Mouse (Mus musculus): ENCODE measurements around the gene Tmem145. TPM values are rescaled to one million over a fixed set of nuclear protein-coding genes. Genes with fewer than 3 reads are reported as not detected.
"Not testable (repeated sequence)": the region's sequence is repeated elsewhere in the genome, so short reads cannot be mapped to it uniquely, and the experiment has no call there.

Tmem145 gene
- polyA plus RNA-seq, 1 experiment from 2014 or later = 24.3 TPM

DNA sequence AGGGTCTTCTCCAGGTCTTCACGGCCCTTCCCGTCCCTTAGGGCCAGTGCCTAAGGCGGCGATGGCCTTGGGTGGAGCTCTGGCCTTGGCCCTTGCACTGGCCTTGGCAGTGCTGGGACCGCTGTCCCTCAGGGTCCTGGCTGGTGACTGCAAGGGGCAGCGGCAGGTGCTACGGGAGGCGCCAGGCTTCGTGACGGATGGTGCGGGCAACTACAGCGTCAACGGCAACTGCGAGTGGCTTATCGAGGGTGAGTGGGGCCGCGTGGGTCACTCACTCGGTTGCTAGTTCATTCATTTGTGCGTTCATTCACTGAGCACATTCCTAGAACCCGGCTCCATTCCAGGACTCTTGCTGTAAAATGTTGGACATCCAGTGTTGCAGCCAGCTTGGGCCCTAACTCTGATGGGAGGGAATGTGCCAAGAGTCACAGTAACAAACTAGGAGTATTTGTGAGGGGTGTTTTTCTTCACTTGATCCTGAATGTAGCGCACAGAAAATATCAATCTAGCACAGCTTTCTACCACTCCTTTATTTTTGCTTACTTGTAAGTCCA lies 11.6 kb downstream of the Tmem145 start:
- H3K9ac ChIP-seq = peak overlapping the region; percentile 85
- no peaks in the 10 kb centered on the region for H3K9me3 ChIP-seq (replicated peaks)
- H3K27me3 ChIP-seq = peaks cover 33% of the 10 kb centered on the region
- peak overlapping the region; percentile 92 for H3K4me2 ChIP-seq (replicated peaks)
- ATAC-seq (ENCODE audit: low FRiP score) = no peak
- peak overlapping the region; percentile 87 for H3K27ac ChIP-seq
- H3K4me1 ChIP-seq = peaks cover 37% of the 10 kb centered on the region
- no peaks in the 10 kb centered on the region for H3K36me3 ChIP-seq
- H3K4me3 ChIP-seq = peak overlapping the region; percentile 51
- WGBS = 16% methylated on average over 21 of the region's 21 CpGs

DNA sequence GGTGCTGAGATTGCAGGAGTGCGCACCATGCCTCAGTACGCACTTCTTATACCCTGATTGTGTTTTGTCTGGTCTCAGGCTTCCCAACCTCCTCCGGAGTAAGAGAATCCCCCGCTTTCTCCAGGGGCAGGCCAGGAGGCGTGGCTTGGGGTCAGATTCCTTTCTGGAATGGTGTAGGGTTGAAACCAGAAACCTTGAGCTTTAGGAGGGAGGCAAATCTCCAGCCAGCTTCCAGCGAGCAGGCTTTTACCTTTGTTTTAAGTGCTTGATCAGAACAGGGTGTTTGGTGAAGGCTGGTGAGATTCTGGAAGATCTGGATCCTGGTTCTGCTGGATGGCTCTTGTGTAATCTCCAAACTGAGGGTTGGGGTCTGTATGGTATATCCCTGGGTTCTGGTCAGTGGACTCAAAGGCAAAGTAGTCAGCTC lies 16.2 kb downstream of the Tmem145 start:
- H3K9me3 ChIP-seq (replicated peaks) = no peaks in the 10 kb centered on the region
- H3K4me3 ChIP-seq = no peak overlapping the region
- WGBS = 8% methylated on average over 6 of the region's 6 CpGs
- H3K36me3 ChIP-seq = 0 out of 2 replicates have a peak, but pooled peaks cover 4% of the 10 kb centered on the region
- H3K4me2 ChIP-seq (replicated peaks) = peak overlapping the region; percentile 23; the same call in 1 of the 2 replicates
- no peaks in the 10 kb centered on the region for H3K27me3 ChIP-seq
- ATAC-seq (ENCODE audit: low FRiP score) = no peak
- H3K9ac ChIP-seq = 0 out of 2 replicates have a peak overlapping the region, but pooled peaks have one; percentile 2
- H3K27ac ChIP-seq = peak overlapping the region; percentile 56
- H3K4me1 ChIP-seq = peaks cover 20% of the 10 kb centered on the region

DNA sequence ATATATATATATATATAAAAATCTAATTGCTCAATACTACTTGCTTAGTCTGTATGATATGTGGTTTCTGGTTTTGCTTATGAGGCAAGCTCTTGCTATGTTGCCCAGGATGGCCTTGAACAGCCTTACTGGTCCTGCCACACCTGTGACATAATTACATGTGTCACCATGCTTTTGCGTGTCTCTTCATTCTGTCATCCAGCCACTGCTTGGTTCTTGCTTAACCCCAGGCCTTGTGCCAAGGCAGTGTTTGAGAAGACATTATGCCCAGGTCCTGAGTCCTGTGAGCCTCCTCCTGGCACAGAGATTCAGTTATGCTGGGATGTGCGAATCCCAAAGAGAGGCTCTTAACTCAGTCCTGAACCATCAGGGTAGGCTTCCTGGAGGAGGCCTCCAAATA lies 17.3 kb downstream of the Tmem145 start:
- H3K36me3 ChIP-seq = peaks cover 14% of the 10 kb centered on the region
- ATAC-seq (ENCODE audit: low FRiP score) = no peak
- H3K4me2 ChIP-seq (replicated peaks) = no peak overlapping the region
- H3K4me1 ChIP-seq = peaks cover 13% of the 10 kb centered on the region
- no peak overlapping the region for H3K27ac ChIP-seq
- no peaks in the 10 kb centered on the region for H3K27me3 ChIP-seq
- 82% methylated on average over 2 of the region's 2 CpGs for WGBS
- no peak overlapping the region for H3K9ac ChIP-seq
- H3K9me3 ChIP-seq (replicated peaks) = no peaks in the 10 kb centered on the region
- no peak overlapping the region for H3K4me3 ChIP-seq

DNA sequence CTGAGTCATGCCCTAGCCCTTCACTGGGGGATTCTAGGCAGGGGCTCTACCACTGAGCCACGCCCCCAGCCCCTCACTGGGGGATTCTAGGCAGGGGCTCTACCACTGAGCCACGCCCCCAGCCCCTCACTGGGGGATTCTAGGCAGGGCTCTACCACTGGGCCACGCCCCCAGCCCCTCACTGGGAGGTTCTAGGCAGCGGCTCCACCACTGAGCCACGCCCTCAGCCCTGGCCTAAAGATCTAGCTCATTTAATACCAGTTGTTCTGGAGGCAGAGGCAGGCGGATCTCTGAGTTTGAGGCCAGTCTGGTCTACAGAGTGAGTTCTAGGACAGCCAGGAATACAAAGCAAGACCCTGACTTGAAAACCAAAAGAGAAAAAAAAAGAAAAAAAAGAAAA lies 19.5 kb downstream of the Tmem145 start:
- not testable (repeated sequence) for H3K27ac ChIP-seq; ATAC-seq (ENCODE audit: low FRiP score); H3K4me2 ChIP-seq (replicated peaks); H3K27me3 ChIP-seq; H3K9ac ChIP-seq; H3K4me3 ChIP-seq; H3K9me3 ChIP-seq (replicated peaks)
- 93% methylated on average over 6 of the region's 6 CpGs for WGBS
- Histone ChIP-seq H3K4me1 (peaks cover 13% of the 10 kb centered on the region), H3K36me3 (peaks cover 29% of the 10 kb centered on the region)

DNA sequence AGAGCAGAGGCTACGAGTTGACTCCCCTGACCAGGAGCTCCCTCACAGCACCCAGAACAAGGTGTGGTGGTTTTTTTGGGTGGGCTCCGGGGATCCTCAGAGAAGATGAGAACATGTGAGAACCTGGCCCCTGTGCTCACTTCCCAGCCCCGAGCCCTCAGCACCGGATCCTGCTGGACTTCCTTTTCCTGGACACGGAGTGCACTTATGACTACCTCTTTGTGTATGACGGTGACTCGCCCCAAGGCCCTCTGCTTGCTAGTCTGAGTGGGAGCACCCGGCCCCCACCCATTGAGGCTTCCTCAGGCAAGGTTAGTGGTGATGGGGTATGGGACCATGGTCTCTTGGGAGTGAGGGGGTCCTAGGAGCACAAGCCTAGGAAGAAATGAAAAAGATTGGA lies 20.3 kb downstream of the Tmem145 start:
- Histone ChIP-seq H3K4me3 (no peak overlapping the region), H3K9ac (no peak overlapping the region), H3K27me3 (no peaks in the 10 kb centered on the region), H3K4me2 (replicated peaks) (no peak overlapping the region), H3K36me3 (peaks cover 37% of the 10 kb centered on the region), H3K4me1 (peaks cover 11% of the 10 kb centered on the region), H3K9me3 (replicated peaks) (no peaks in the 10 kb centered on the region), H3K27ac (no peak overlapping the region)
- WGBS = 83% methylated on average over 8 of the region's 8 CpGs
- ATAC-seq (ENCODE audit: low FRiP score) = no peak

- no peaks in the 10 kb centered on the region for H3K4me1 ChIP-seq
- ATAC-seq (ENCODE audit: low FRiP score) = peak; percentile 40; the same call in 1 of the 2 replicates
- 42% methylated on average over 16 of the region's 16 CpGs for WGBS
- H3K27me3 ChIP-seq = no peaks in the 10 kb centered on the region
- no peak overlapping the region for H3K9ac ChIP-seq
- H3K27ac ChIP-seq = no peak overlapping the region
- no peak overlapping the region for H3K4me2 ChIP-seq (replicated peaks)
- no peaks in the 10 kb centered on the region for H3K9me3 ChIP-seq (replicated peaks)
- no peak overlapping the region for H3K4me3 ChIP-seq
- peaks cover 67% of the 10 kb centered on the region for H3K36me3 ChIP-seq
Observed at GRCm38 (mm10) chr7:25333596-25334307, 27.8 kb downstream of the Tmem145 start.

GRCm38 (mm10) chr7:25334472-25334871 lies 28.6 kb downstream of the Tmem145 start:
- ATAC-seq (ENCODE audit: low FRiP score) = no peak
- WGBS = 85% methylated on average over 12 of the region's 12 CpGs
- Histone ChIP-seq H3K36me3 (peaks cover 72% of the 10 kb centered on the region), H3K9ac (no peak overlapping the region), H3K27me3 (no peaks in the 10 kb centered on the region), H3K27ac (no peak overlapping the region), H3K4me1 (no peaks in the 10 kb centered on the region), H3K4me2 (replicated peaks) (no peak overlapping the region), H3K9me3 (replicated peaks) (no peaks in the 10 kb centered on the region), H3K4me3 (no peak overlapping the region)

DNA sequence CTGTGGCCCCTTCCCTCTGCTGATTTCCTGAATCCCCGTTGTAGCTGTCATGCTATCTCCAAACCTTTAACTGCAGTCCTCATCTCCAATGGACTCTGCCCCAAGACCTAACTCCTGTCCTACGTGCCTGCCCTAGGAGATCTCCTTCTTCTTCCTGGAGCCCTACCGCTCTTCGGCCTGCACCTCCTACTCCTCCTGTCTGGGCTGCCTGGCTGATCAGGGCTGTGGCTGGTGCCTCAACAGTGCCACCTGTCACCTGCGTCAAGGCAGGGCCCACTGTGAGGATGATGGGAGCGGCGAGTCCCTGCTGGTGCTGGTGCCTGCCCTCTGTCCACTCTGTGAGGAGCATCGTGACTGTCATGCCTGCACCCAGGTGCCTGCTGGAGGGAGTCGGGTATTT lies 33.4 kb downstream of the Tmem145 start:
- H3K36me3 ChIP-seq = peaks cover 82% of the 10 kb centered on the region

GRCm38 (mm10) chr7:25341000-25341784 lies 35.3 kb downstream of the Tmem145 start:
- Histone ChIP-seq H3K4me3 (no peak overlapping the region), H3K36me3 (peaks cover 79% of the 10 kb centered on the region), H3K27ac (no peak overlapping the region), H3K4me1 (peaks cover 6% of the 10 kb centered on the region), H3K4me2 (replicated peaks) (no peak overlapping the region), H3K27me3 (no peaks in the 10 kb centered on the region), H3K9me3 (replicated peaks) (no peaks in the 10 kb centered on the region), H3K9ac (no peak overlapping the region)
- peak; percentile 43; the same call in 1 of the 2 replicates for ATAC-seq (ENCODE audit: low FRiP score)
- 75% methylated on average over 18 of the region's 20 CpGs for WGBS

More for the DNA sequence above, 33.4 kb downstream of the Tmem145 start:
- Histone ChIP-seq H3K9ac (no peak overlapping the region), H3K4me1 (peaks cover 6% of the 10 kb centered on the region), H3K9me3 (replicated peaks) (no peaks in the 10 kb centered on the region), H3K27me3 (no peaks in the 10 kb centered on the region), H3K27ac (no peak overlapping the region), H3K4me3 (no peak overlapping the region), H3K4me2 (replicated peaks) (no peak overlapping the region)
- WGBS = 90% methylated on average over 9 of the region's 9 CpGs
- ATAC-seq (ENCODE audit: low FRiP score) = no peak

- no peak overlapping the region for H3K9ac ChIP-seq
- H3K27ac ChIP-seq = no peak overlapping the region
- H3K4me1 ChIP-seq = no peaks in the 10 kb centered on the region
- no peak overlapping the region for H3K4me3 ChIP-seq
- peaks cover 16% of the 10 kb centered on the region for H3K9me3 ChIP-seq (replicated peaks)
- 82% methylated on average over 8 of the region's 8 CpGs for WGBS
- no peak for ATAC-seq (ENCODE audit: low FRiP score)
- H3K36me3 ChIP-seq = peaks cover 89% of the 10 kb centered on the region
- no peak overlapping the region for H3K4me2 ChIP-seq (replicated peaks)
- H3K27me3 ChIP-seq = no peaks in the 10 kb centered on the region
Observed at GRCm38 (mm10) chr7:25348861-25349260, 43.0 kb downstream of the Tmem145 start.

DNA sequence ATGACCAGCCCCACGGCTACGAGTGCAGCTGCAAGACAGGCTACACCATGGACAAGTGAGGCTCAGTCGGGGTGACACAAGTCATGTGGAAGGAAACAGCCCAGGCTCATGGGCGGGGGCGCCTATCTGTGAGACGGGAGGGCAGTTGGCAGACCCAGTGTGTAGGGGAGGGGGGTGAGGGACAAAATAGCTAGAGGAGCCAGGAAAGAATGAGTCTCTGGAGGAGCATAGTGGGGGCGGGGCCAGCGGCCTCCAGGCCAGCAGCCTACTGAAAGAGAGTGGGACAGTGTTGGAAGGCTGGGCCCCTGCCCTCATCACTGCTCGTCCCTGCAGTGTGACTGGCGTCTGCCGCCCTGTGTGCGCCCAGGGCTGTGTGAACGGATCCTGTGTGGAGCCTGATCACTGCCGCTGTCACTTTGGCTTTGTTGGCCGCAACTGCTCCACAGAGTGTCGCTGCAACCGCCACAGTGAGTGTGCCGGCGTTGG lies 52.9 kb downstream of the Tmem145 start:
- Histone ChIP-seq H3K9me3 (replicated peaks) (no peaks in the 10 kb centered on the region), H3K27me3 (no peaks in the 10 kb centered on the region), H3K4me1 (peaks cover 15% of the 10 kb centered on the region), H3K36me3 (peaks cover 72% of the 10 kb centered on the region), H3K27ac (peak overlapping the region; percentile 24), H3K4me2 (replicated peaks) (peak overlapping the region; percentile 16; the same call in 1 of the 2 replicates), H3K4me3 (no peak overlapping the region), H3K9ac (peak overlapping the region; percentile 9; the same call in 1 of the 2 replicates)
- ATAC-seq (ENCODE audit: low FRiP score) = peak; percentile 86
- 58% methylated on average over 19 of the region's 19 CpGs for WGBS

- Histone ChIP-seq H3K27me3 (peaks cover 23% of the 10 kb centered on the region), H3K4me1 (peaks cover 43% of the 10 kb centered on the region), H3K36me3 (peaks cover 54% of the 10 kb centered on the region), H3K4me3 (no peak overlapping the region), H3K9me3 (replicated peaks) (no peaks in the 10 kb centered on the region), H3K27ac (no peak overlapping the region), H3K4me2 (replicated peaks) (no peak overlapping the region), H3K9ac (no peak overlapping the region)
- 87% methylated on average over 19 of the region's 19 CpGs for WGBS
- ATAC-seq (ENCODE audit: low FRiP score) = no peak
Observed at GRCm38 (mm10) chr7:25363151-25363550, 57.2 kb downstream of the Tmem145 start.

Measured in hindbrain, embryonic 12.5 days (tissue).